Mouse (Mus musculus) forebrain, embryonic 13.5 days (tissue): ENCODE results near the gene Sash1. TPM values are rescaled to one million over a fixed set of nuclear protein-coding genes. Genes with fewer than 3 reads are reported as not detected.

Experiments
- ATAC-seq: fragments of 200-750 bp; cut with Nextera tagmentation; 2 replicates; pipeline ENCODE4 v1.8.0; 2017
- H3K27ac ChIP-seq: fragments of 300-500 bp; sonication (generic); 2 replicates; pipeline ENCODE4 v1.5.1; 2015; ENCODE audit warnings: inconsistent platforms, mild to moderate bottlenecking, moderate library complexity
- H3K27me3 ChIP-seq: fragments of 300-500 bp; sonication (generic); 2 replicates; pipeline ENCODE4 v1.6.1; 2015; ENCODE audit warnings: mild to moderate bottlenecking, inconsistent platforms
- H3K36me3 ChIP-seq: fragments of 300-500 bp; sonication (generic); 2 replicates; pipeline ENCODE4 v1.6.1; 2015; ENCODE audit warnings: mild to moderate bottlenecking, inconsistent platforms; ENCODE audit not compliant: poor library complexity, severe bottlenecking
- H3K4me1 ChIP-seq: fragments of 300-500 bp; sonication (generic); 2 replicates; pipeline ENCODE4 v1.6.1; 2015; ENCODE audit warnings: inconsistent platforms
- H3K4me2 ChIP-seq: fragments of 300-500 bp; sonication (generic); 2 replicates; pipeline ENCODE4 v1.6.1; 2015; ENCODE audit warnings: inconsistent platforms, mild to moderate bottlenecking, moderate library complexity
- H3K4me3 ChIP-seq: fragments of 300-500 bp; sonication (generic); 2 replicates; pipeline ENCODE4 v1.5.1; 2015; ENCODE audit warnings: mild to moderate bottlenecking, inconsistent platforms
- H3K9ac ChIP-seq: fragments of 300-500 bp; sonication (generic); 2 replicates; pipeline ENCODE4 v1.6.1; 2015; ENCODE audit warnings: mild to moderate bottlenecking, inconsistent platforms
- H3K9me3 ChIP-seq: fragments of 300-500 bp; sonication (generic); replicated peaks from 2 replicates; pipeline ENCODE4 v1.6.1; 2016; ENCODE audit warnings: inconsistent platforms
- WGBS: fragments of 180-500 bp; shearing (Covaris S2); methylation state at CpG from one replicate; pipeline ENCODE4 v1.1.7; 2015; 5-methylcytosine and 5-hydroxymethylcytosine counted together
- polyA plus RNA-seq: library from polyadenylated mRNA; unstranded; fragments of >200 nt; fragmentation: Nextera tagmentation; extraction: Ambion mirVana; gene quantifications from 2 replicates; pipeline ENCODE4 v1.2.1, GENCODE M21; 2015

Sash1 gene
- polyA plus RNA-seq, 1 experiment from 2014 or later, result 2.5 TPM

DNA sequence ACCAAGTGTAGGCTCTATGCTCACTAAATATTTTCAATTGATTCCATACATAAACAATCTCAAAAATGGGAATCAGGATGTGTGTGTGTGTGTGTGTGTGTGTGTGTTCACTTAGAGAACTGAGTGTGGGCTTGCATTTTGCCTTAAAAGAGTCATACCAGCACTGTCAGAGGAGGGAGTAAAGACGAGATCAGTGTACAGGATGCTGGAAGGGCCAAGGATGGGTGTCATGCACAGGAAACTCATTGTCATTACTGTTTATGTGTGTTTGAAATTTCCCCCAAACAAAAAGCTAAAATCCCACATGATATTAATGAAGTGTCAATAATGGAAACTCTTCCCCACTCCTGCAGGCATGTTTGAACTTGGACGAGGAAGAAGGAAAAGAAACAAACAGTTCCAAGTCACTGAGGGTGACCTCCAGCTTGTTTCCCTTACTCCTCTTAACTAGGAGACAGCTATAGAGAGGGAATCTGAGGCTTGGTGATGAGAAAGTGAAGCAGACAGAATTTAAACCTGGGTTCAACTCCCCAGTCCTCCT lies 40.6 kb downstream of the Sash1 start:
- no peak for ATAC-seq
- no peaks in the 10 kb centered on the region for H3K36me3 ChIP-seq

GRCm38 (mm10) chr10:8839956-8840355 lies 45.9 kb downstream of the Sash1 start:
- Histone ChIP-seq H3K36me3 (no peaks in the 10 kb centered on the region), H3K9ac (no peak overlapping the region), H3K4me3 (no peak overlapping the region), H3K27me3 (no peaks in the 10 kb centered on the region), H3K27ac (no peak overlapping the region), H3K4me1 (0 out of 2 replicates have a peak, but pooled peaks cover 5% of the 10 kb centered on the region), H3K9me3 (no peaks in the 10 kb centered on the region), H3K4me2 (no peak overlapping the region)
- 81% methylated on average over 3 of the region's 3 CpGs for WGBS
- no peak for ATAC-seq

More for the DNA sequence above, 40.6 kb downstream of the Sash1 start:
- H3K27ac ChIP-seq, result no peak overlapping the region
- WGBS, result 80% methylated on average over 2 of the region's 2 CpGs
- no peaks in the 10 kb centered on the region for H3K27me3 ChIP-seq
- no peaks in the 10 kb centered on the region for H3K9me3 ChIP-seq
- no peak overlapping the region for H3K4me3 ChIP-seq
- H3K9ac ChIP-seq, result no peak overlapping the region
- peaks cover 7% of the 10 kb centered on the region; the same call in 1 of the 2 replicates for H3K4me1 ChIP-seq
- no peak overlapping the region for H3K4me2 ChIP-seq

DNA sequence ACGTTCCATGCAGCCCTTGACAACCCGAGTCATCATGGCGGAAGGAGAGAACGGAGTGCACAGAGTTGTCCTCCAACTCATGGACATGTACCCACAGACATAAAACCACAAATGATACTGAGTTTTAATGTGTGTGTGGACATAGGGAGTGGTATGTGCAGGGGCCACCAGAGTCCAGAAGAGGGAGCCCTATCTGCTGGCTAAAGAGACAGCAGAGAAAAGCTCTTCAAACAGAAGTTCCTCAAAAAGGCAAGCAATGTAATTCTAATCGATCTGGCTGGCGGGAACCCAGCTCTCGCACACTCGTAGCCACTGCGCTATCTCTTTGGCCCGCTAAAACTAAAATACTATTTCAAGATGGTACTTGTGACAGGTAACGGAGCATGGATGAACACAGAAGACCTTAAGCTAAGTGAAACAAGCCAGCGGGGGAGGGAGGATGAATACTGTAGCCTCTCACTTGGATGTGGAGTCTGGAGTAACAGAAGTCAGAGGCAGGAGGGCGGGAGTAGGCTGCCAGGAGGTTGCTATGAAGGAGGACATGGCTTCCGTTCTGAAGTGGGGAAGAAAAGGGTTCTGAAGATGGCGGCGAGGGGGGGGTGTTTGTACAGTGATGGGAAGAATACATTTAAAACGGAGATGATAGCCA lies 51.9 kb downstream of the Sash1 start:
- no peaks in the 10 kb centered on the region for H3K9me3 ChIP-seq

DNA sequence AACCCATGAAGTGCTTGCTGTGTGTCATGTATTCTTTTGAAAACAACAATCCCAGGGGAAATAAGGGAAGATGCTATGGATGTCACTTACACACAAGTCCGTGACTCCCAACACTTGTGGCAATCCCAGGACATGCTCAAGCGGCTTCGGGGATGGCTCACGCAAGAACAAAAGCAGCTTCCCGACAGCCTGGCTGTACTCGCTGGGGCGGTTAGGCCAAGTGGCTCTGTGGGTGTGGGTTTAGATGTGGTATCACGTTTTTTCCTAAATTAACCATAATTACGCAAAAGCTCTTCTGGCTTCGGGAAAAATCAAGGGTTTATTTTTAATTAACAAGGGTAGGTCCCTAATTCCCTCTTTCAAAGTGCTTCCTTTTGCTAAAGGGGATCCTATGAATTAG lies 59.6 kb downstream of the Sash1 start:
- H3K4me1 ChIP-seq, result peaks cover 10% of the 10 kb centered on the region
- no peak overlapping the region for H3K27ac ChIP-seq
- H3K9ac ChIP-seq, result no peak overlapping the region
- 19% methylated on average over 10 of the region's 10 CpGs for WGBS
- no peaks in the 10 kb centered on the region for H3K36me3 ChIP-seq
- H3K4me2 ChIP-seq, result no peak overlapping the region
- H3K4me3 ChIP-seq, result no peak overlapping the region
- no peaks in the 10 kb centered on the region for H3K9me3 ChIP-seq
- peak; percentile 58; the same call in 1 of the 2 replicates for ATAC-seq
- H3K27me3 ChIP-seq, result no peaks in the 10 kb centered on the region

More for the DNA sequence above, 51.9 kb downstream of the Sash1 start:
- Histone ChIP-seq H3K4me2 (no peak overlapping the region), H3K36me3 (no peaks in the 10 kb centered on the region), H3K4me1 (0 out of 2 replicates have a peak, but pooled peaks cover 5% of the 10 kb centered on the region), H3K27me3 (no peaks in the 10 kb centered on the region), H3K9ac (no peak overlapping the region), H3K27ac (no peak overlapping the region), H3K4me3 (no peak overlapping the region)
- 92% methylated on average over 17 of the region's 17 CpGs for WGBS
- ATAC-seq, result no peak

GRCm38 (mm10) chr10:8825874-8826273 lies 60.0 kb downstream of the Sash1 start:
- Histone ChIP-seq H3K4me1 (peaks cover 10% of the 10 kb centered on the region), H3K9ac (no peak overlapping the region), H3K4me3 (no peak overlapping the region), H3K9me3 (no peaks in the 10 kb centered on the region), H3K27ac (no peak overlapping the region), H3K36me3 (no peaks in the 10 kb centered on the region), H3K4me2 (no peak overlapping the region), H3K27me3 (no peaks in the 10 kb centered on the region)
- 23% methylated on average over 9 of the region's 9 CpGs for WGBS
- ATAC-seq, result peak; percentile 74

DNA sequence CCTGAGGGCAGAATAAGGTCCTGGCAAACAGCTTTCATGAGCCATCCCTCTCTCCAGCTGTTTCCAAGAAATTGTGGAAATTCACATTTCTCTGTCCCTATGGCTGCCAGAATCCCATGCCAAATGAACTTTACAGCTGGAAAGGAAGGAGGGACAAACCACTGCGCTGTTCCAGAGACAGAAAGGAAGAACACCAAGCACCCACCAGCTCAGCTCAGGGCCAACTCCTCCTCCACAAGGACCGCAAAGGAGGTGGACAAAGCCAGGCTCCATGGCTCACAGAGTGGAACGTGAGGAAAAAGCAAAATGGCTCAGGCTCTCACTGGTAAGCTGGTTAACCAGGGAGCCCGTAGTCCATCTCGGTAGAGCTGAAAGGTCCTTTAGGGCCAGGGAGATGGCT lies 67.8 kb downstream of the Sash1 start:
- Histone ChIP-seq H3K4me2 (no peak overlapping the region), H3K27me3 (no peaks in the 10 kb centered on the region), H3K4me1 (no peaks in the 10 kb centered on the region), H3K9ac (no peak overlapping the region), H3K9me3 (no peaks in the 10 kb centered on the region), H3K36me3 (no peaks in the 10 kb centered on the region), H3K4me3 (no peak overlapping the region), H3K27ac (no peak overlapping the region)
- no peak for ATAC-seq
- 91% methylated on average over 5 of the region's 5 CpGs for WGBS

- ATAC-seq, result no peak
- WGBS, result 82% methylated on average over 18 of the region's 18 CpGs
Measured at GRCm38 (mm10) chr10:8813984-8814578, 71.8 kb downstream of the Sash1 start.

DNA sequence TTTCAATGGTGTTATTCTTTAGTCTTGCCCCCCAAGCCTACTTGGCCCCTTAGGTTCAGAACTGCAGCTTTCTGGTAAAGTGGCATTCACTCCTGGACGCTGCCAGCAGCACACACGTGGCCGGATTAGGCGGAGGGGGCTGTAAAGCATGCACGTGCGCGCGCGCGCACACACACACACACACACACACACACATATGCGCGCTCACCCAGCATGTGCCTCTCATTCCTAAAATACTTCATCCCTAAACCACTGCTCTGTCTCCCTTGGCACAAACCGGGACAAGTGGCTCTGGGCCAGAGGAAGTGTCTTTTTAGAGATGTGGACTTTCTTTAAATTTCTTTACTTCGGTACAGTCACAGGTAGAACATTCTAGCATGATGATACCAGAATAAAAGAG lies 72.6 kb downstream of the Sash1 start:
- ATAC-seq, result no peak
- Histone ChIP-seq H3K9me3 (no peaks in the 10 kb centered on the region), H3K4me2 (no peak overlapping the region), H3K4me1 (no peaks in the 10 kb centered on the region), H3K9ac (no peak overlapping the region), H3K27ac (no peak overlapping the region), H3K27me3 (no peaks in the 10 kb centered on the region), H3K4me3 (no peak overlapping the region), H3K36me3 (no peaks in the 10 kb centered on the region)
- 85% methylated on average over 14 of the region's 14 CpGs for WGBS

More at GRCm38 (mm10) chr10:8813984-8814578, 71.8 kb downstream of the Sash1 start:
- Histone ChIP-seq H3K4me2 (no peak overlapping the region), H3K4me3 (no peak overlapping the region), H3K36me3 (no peaks in the 10 kb centered on the region), H3K27ac (no peak overlapping the region), H3K4me1 (no peaks in the 10 kb centered on the region), H3K9ac (no peak overlapping the region), H3K9me3 (no peaks in the 10 kb centered on the region), H3K27me3 (no peaks in the 10 kb centered on the region)

GRCm38 (mm10) chr10:8812807-8813206 lies 73.1 kb downstream of the Sash1 start:
- no peak for ATAC-seq
- H3K9ac ChIP-seq, result no peak overlapping the region
- H3K36me3 ChIP-seq, result no peaks in the 10 kb centered on the region
- H3K27me3 ChIP-seq, result no peaks in the 10 kb centered on the region
- no peak overlapping the region for H3K27ac ChIP-seq
- no peaks in the 10 kb centered on the region for H3K4me1 ChIP-seq
- H3K4me2 ChIP-seq, result no peak overlapping the region
- H3K9me3 ChIP-seq, result no peaks in the 10 kb centered on the region
- no peak overlapping the region for H3K4me3 ChIP-seq
- WGBS, result 85% methylated on average over 8 of the region's 8 CpGs

- H3K9ac ChIP-seq, result no peak overlapping the region
- H3K27me3 ChIP-seq, result no peaks in the 10 kb centered on the region
- ATAC-seq, result no peak
- H3K4me2 ChIP-seq, result no peak overlapping the region
- WGBS, result 88% methylated on average over 4 of the region's 4 CpGs
- no peaks in the 10 kb centered on the region for H3K4me1 ChIP-seq
- no peaks in the 10 kb centered on the region for H3K9me3 ChIP-seq
- H3K4me3 ChIP-seq, result no peak overlapping the region
- H3K36me3 ChIP-seq, result no peaks in the 10 kb centered on the region
- H3K27ac ChIP-seq, result no peak overlapping the region
Measured at GRCm38 (mm10) chr10:8811261-8812039, 74.4 kb downstream of the Sash1 start.

GRCm38 (mm10) chr10:8810496-8810895 lies 75.4 kb downstream of the Sash1 start:
- WGBS, result 64% methylated on average over 7 of the region's 7 CpGs

GRCm38 (mm10) chr10:8808383-8808782 lies 77.5 kb downstream of the Sash1 start:
- H3K9ac ChIP-seq, result no peak overlapping the region
- no peaks in the 10 kb centered on the region for H3K36me3 ChIP-seq
- H3K4me1 ChIP-seq, result peaks cover 11% of the 10 kb centered on the region; the same call in 1 of the 2 replicates
- H3K27me3 ChIP-seq, result no peaks in the 10 kb centered on the region
- H3K4me2 ChIP-seq, result no peak overlapping the region
- no peak overlapping the region for H3K27ac ChIP-seq
- H3K9me3 ChIP-seq, result no peaks in the 10 kb centered on the region
- no peak overlapping the region for H3K4me3 ChIP-seq
- ATAC-seq, result no peak
- WGBS, result 93% methylated on average over 10 of the region's 10 CpGs

More at GRCm38 (mm10) chr10:8810496-8810895, 75.4 kb downstream of the Sash1 start:
- Histone ChIP-seq H3K9ac (no peak overlapping the region), H3K27ac (no peak overlapping the region), H3K4me1 (no peaks in the 10 kb centered on the region), H3K27me3 (no peaks in the 10 kb centered on the region), H3K4me3 (no peak overlapping the region), H3K4me2 (no peak overlapping the region), H3K9me3 (no peaks in the 10 kb centered on the region), H3K36me3 (no peaks in the 10 kb centered on the region)
- ATAC-seq, result no peak
